Mouse (Mus musculus): Measurements from ENCODE around the gene Sparcl1.
A peak's percentile ranks its signal among the peaks of the same experiment; 100 is the strongest.

Sparcl1 gene

DNA sequence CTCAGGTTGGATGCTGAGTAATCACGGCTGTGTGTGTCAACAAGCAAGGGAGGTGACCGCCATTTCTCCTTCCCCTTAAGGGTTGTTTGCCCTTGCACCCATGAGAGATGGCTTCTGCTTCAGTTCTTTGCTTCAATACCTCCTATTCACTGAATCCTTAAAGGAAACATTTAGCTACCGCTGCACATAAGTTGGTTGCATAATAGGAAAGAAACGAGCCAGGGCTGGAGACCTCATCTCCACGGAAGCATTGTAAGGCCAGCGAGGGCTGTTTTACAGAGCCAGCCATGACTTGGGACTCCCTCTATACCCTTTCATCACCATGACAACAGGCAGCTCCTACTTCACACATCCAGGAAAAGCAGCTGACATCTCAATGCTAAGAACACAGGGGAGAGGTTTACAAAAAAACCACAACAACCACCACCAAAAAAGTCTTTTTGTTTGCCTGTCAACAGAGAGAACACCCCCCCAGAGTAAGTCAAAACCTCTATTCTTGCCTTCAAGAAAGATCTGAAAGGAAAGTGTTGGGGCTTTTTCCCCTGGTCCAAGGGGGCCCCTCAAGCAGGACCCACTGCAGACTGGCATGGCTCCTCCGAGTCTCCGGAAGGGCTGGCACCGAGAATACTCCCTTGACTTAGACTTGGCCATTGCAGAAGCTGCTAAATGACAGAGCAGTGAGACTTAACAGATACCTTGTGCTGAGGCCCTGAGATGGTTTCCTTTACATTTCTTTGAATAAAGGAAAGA lies 3.2 kb downstream of the Sparcl1 start:
- no peak for DNase-seq (ENCODE audit: low spot score in 2 of 2)

DNA sequence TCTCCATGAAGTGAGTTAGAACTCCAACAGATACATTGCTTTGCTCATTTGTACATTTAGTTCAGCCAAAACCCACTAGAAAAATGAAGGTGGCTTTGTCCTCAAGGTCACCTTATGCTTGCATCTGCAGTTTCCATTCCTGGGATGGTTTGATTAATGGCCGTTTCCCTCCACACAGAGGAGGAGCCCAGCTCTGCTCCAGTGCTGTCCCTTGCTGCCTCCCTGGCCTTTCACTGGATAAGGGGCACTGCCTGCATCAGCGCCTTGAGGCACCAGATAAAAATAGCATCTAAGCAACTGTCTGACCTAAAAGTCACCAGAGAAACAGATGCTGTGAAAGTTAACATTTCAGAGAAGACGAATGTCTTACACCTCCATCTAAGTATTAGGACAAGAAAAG lies 4.0 kb downstream of the Sparcl1 start:
- DNase-seq (ENCODE audit: low spot score in 2 of 2), result no peak

DNA sequence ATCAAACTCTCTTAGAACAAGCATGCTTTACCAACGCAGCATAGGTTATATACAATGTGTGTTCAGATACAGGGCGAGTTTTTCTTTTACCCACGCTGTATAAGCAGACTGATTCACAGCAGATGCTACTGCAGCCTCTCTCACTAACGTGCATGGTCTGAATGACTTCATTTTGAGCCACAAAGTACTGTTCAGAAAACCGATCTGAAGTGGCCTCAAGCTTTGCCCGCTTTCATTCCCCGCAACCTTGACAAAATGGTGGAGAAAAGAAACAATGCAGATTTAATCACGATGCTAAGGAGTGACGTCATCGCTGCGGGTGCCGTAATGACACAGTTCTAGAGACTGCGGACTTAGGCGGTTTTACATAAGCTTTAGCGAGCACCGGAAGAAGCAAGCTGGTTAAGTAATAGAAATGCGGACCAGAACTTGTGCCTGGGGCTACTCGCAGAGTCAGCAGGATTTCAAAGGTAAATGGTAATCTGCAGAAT lies 4.6 kb downstream of the Sparcl1 start:
- no peak for DNase-seq (ENCODE audit: low spot score in 2 of 2)

GRCm38 (mm10) chr5:104108127-104108875 lies 5.2 kb downstream of the Sparcl1 start:
- DNase-seq (ENCODE audit: low spot score in 2 of 2), result no peak

DNA sequence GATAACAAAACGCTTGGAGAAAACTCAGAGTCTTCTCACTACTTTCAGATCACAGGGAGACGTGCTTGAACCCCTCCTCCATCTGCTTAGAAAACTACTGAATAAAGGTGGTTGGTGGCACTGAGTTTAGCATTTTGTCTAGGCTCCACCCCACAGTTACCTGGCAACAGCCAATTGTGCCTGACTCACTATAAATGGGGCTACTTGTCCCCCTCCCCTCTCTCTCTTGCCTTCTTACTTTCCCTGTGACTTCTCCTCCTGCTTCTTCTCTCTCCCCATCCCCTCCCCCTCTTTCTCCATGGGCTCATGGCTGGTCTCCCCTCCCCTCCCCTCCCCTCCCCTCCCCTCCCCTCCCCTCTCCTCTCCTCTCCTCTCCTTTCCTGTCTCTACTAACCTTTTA lies 9.4 kb downstream of the Sparcl1 start:
- DNase-seq (ENCODE audit: low spot score in 2 of 2), result no peak

DNA sequence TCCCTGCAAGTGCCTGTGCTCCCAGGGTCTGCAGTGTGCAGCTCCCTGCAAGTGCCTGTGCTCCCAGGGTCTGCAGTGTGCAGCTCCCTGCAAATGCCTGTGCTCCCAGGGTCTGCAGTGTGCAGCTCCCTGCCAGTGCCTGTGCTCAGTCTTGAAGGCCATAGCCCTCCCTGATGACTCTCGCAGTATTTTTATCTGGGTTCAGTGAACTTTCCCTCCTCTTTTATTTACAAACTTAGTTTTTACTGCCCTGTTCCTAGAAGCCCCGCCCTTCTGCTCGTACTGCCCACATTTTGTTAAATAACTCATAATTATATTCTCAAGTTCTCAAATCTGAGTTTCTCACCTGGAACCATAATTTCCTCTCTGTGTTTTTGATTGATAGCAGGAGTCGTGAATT lies 10.4 kb downstream of the Sparcl1 start:
- DNase-seq (ENCODE audit: low spot score in 2 of 2), result no peak

DNA sequence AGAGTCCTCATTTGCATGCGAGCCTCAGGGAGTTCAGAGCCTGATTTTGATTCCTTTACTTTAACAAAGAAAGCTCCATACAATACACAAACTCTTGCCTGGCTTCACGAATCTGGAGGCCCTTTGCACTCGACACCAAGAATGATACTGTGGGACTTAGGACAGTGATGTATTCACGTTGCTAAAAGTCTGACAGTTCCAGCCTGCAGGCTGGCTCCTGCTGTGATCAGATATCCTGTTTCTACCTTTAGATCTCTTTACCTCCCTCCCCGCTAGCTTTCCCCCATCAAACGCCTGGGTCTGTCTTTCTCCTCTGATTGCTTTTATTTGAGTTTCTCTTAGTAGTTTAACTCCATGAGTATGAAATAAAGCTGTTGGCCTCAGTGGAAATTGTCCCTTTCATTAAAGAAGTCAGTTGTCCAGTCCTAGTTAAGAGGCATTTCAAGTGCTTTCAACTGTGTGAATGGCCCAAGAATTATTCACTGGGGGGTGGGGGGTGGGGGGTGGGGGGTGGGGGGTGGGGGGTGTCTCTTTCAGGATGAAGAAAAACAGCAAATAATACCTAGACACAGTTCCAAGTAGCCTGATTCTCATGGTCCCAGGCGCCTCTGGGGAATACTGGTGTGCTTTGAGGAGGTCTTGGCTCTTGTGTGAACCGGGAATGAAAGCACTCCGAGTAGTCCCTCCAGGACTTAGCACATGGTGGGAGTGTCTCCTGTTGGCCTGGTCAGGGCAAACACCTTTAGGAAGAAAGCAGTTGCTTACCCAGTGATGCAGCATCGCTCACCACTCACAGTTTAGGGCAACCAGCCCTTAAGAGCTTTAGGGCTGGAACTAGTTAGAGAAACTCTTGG lies 11.6 kb downstream of the Sparcl1 start:
- no peak for DNase-seq (ENCODE audit: low spot score in 2 of 2)

GRCm38 (mm10) chr5:104096078-104096938 lies 17.2 kb downstream of the Sparcl1 start:
- DNase-seq (ENCODE audit: low spot score in 2 of 2), result no peak

DNA sequence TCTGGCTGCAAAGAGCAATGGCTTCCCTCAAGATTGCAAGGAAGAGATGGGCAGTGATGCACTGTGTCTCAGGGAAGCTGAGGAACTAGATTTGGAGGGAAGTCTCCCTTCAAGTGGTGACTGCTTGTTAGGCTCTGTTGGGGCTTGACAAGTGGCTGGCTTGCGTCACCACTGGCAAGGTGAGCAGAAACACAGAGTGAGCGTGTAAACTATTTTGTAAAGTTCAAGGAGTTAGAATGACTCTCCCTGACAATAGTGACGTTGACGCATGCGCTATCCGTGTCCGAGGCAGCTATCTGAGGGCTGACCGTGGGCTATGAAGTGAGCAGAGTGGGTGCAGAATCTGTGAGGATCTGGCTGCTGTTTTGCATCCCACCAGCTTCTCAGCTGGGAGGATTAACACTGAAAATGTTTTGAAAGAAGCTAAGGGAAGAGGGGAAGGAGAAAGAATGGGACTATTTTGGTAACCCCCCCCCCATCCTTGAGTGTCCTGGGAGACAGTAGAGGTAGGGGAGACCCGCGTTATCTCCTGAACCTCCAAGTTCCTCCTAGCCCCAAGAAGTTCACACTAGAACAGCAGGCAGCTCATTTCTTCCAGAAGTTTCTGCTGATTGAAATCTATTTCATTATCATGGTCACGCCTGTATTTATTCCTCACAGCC lies 18.0 kb downstream of the Sparcl1 start:
- no peak for DNase-seq (ENCODE audit: low spot score in 2 of 2)

- DNase-seq (ENCODE audit: low spot score in 2 of 2), result no peak
Measured at GRCm38 (mm10) chr5:104089751-104090150, 23.8 kb downstream of the Sparcl1 start.

DNA sequence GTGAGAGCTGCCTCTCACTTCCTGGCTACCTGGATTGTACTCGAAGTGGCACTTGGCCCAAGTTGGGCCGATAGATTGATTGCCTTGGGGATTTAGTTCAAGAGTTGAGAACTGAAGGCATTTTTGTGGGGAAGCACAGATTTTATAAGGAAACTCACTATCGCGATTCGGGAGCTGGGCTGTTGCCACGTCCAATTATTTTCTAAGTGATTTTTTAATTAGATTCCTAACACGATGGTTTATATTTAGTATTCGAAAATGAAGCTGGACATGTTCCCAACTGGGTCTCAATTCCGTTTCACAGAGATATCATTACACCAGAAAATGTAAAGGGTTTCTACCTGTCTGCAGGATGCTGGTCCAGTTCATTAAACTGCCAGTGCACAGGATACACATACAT lies 28.2 kb downstream of the Sparcl1 start:
- DNase-seq (ENCODE audit: low spot score in 2 of 2), result no peak

GRCm38 (mm10) chr5:104080736-104081135 lies 32.8 kb downstream of the Sparcl1 start:
- DNase-seq (ENCODE audit: low spot score in 2 of 2), result no peak

DNA sequence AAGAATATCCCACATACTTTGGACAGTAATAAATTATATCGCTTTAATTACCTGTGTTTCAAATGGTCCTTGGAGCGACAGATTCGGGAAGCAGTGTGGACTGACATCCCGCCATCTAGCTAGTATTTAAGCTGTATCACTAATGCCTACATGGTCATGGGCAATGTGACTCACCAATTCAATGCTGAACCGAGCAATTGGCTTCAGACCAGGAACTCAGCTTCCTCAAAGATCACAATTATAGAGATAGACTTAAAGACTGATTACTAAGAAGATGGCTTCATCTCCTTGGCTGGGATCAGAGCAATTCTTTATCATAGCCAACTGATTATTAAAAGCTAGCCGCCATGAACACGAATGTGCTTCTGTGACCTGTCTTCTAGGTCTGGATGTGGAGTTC lies 36.0 kb downstream of the Sparcl1 start, which contains the start of gene Gm17660:
Gene Gm17660 (minus strand): TSS at position 101 of the 400 bp plus-strand sequence.
- no peak for DNase-seq (ENCODE audit: low spot score in 2 of 2)

GRCm38 (mm10) chr5:104076361-104076760 lies 37.2 kb downstream of the Sparcl1 start:
- no peak for DNase-seq (ENCODE audit: low spot score in 2 of 2)

DNA sequence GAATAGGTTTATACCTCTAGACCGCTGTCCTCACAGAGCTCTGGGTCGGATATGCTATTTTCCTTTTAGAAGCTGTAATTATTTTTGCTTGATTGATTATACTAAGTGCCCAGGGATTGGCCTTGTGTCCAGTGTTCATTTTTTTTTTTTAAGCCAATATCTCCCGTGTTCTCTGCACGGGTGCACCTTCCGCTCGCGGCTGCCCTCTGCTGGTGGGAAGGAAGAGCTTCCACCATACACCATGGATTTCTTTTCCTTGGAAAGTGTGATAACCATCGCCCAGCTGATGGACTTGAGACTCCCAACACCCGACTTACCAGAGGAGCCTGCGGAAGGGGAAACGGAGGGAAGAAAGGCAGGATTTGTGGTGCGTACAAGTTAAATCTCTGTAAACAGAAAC lies 39.1 kb downstream of the Sparcl1 start:
- peak; percentile 47 to 87 for DNase-seq (ENCODE audit: low spot score in 2 of 2)

DNA sequence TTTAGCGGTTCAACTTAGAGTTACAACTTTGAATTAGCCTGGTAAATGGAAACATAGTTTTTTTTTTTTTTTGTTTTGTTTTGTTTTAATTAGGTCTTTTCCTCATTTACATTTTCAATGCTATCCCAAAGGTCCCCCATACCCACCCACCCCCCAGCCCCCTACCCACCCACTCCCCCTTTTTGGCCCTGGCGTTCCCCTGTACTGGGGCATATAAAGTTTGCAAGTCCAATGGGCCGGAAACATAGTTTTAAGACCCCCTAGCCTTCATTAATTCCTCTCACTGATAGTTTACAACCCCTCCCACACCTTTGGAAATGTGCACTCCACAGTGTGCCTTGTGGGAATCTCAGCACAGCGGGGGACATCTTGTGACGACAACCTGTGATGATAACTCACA lies 39.9 kb downstream of the Sparcl1 start:
- peak in 1 of 2 experiments; percentile 40 for DNase-seq (ENCODE audit: low spot score in 2 of 2)

- peak in 1 of 2 experiments; percentile 41 for DNase-seq (ENCODE audit: low spot score in 2 of 2)
Measured at GRCm38 (mm10) chr5:104072272-104072886, 41.2 kb downstream of the Sparcl1 start.

DNA sequence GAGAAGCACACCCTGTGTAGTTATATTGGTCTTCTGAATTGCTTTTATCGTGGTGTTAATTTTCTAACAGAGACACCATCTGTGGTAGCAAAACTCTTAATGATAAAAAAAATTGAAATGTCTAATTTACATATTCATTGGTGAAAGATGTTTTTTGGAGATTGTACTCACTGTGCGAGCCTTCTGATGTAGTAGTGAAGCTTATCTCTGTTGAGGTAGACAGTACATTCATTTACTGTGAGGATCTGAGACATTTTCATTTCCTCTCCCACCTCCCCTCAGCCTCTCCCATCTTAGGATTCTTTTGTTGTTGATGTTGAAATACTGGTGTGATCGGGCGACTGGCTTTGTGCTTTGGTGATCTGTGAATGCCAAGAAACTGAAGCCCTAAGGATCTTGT lies 42.5 kb downstream of the Sparcl1 start:
- DNase-seq (ENCODE audit: low spot score in 2 of 2), result peak in 1 of 2 experiments; percentile 13

- no peak for DNase-seq (ENCODE audit: low spot score in 2 of 2)
Measured at GRCm38 (mm10) chr5:104068751-104069150, 44.8 kb downstream of the Sparcl1 start.
